Mouse (Mus musculus) layer of hippocampus, adult 18-20 months (tissue): ENCODE measurements around the gene Ncor1. TPM values are rescaled to one million over a fixed set of nuclear protein-coding genes. Genes with fewer than 3 reads are reported as not detected.
A peak's percentile ranks its signal among the peaks of the same experiment; 100 is the strongest.
"Not testable (repeated sequence)": the region's sequence is repeated elsewhere in the genome, so short reads cannot be mapped to it uniquely, and the experiment has no call there.

ENCODE experiments used
- DNase-seq, 2 experiments: peaks; one replicate each; pipeline ENCODE4 v3.0.0; 2022; ENCODE audit warnings: low spot score in 2 of 2
- total RNA-seq, 2 experiments: library from RNA; stranded (reverse); gene quantifications; 2 replicates each; pipeline ENCODE4 v1.2.3; 2021

Ncor1 gene
- total RNA-seq, 2 experiments from 2014 or later: 268 to 281 TPM

DNA sequence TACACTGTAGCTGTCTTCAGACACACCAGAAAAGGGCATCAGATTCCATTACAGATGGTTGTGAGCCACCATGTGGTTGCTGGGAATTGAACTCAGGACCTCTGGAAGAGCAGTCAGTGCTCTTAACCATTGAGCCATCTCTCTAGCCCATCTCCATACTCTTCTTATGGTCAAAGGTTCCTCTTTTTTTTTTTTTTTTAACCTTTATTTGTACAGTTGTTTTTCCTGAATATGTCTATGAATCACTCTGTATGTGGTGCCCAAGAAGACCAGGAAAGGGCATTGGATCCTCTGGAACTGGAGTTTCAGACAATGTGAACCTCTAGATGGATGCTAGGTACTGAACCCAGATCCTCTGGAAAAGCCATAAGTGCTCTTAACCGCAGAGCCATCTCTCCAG lies 4.2 kb upstream of the Ncor1 start:
- not testable (repeated sequence) for DNase-seq

DNA sequence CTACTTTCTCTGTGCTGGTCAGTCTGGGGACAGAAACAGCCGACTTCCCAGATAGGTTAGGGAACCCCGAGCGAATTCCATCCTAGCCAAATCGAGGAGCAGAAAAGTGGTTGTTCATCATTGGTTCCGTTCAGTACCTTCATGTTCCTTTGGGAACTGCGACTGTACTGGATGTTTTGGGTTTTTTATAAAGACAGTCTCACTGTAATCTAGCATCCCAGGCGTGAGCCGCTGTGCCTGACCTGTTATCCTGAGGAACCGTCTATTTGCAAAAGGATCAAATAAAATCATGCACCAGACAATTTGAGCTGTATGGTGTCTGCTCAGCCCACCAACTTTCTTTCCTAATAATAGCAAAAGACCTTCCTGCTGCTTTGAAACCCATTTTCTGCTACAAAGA lies 439 bp upstream of the Ncor1 start:
- DNase-seq: no peak

DNA sequence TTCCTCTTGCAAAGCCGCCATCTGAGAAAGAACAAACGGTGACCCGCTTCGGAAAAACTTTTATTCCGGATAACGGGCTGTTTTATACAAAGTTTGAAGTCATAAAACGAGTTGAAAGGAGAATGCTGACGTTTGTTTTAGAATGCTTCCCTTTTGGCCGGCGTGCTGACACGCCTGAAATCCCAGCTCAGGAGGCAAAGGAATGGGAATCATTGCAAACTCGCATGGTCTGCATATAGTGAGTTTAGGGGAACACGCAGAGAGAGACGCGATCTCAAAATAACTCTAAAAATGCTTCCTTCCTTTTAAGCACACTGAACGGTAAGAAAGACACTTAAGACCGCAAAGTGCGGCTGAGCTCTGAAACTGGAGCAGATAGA lies 460 bp downstream of the Ncor1 start:
- DNase-seq: no peak

DNA sequence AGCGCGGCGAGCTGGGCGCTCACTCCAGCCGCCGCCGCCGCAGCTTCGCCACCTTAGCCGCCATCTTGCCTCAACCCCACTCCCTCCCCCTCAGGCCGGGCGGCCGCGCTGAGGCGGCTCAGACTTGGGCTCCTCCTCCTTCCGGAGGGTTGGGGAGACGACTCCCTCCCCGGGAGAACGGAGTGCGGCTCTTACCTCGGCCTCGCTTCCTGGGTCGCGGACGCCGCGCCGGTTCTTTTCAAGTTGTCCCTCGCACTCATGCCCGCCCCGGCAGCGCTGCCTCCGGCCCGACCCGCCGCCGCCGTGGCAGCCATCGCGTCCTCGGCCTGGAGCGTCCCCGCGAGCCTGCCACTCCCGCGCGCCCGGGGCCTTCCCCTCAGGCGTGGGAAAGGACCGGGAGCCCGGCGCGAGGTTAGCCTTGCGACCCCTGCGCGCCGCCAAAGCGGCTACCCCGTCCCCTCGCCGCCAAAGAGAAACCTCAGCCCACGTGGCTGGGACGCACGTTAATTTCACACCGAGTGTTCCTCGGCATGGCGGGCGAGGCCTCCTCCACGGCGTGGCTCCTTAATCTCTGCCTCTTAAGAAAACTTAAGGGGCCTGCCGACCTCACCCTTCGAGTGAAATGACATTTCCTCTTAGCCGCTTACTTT lies 975 bp downstream of the Ncor1 start:
- DNase-seq: peak; percentile 85 to 88

DNA sequence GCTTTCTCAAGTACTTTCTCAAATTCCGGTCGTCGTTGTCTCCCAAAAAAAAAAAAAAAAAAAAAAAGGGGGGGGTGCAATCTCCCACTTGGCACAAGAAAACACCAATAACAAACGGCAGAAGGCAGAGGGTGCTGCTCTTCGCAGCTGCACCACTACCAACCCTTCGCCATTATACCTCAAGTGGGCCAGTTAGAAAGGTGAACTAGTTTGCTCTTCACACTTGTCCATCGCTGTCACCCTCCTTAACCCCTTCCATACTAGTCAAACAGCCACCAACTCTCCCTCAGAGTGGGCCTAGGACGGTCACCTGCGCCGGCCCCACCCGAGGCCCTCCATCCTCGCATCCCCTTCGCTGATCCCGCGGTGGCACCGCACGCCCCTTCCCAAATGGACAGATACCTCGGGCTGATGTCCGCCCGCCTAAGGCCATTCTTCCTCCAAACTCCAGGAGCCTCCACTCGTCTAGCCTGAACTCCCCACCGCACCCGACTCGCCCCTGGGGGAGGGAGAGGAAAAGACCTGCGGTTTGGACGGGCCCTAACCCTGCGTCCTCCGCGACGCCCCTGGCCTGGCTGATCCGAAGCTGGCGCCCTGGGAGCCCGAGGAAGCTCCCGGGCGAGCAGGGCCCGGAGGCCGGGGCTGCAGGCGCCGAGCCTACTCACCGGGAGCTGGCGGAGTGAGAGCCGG lies 1.7 kb downstream of the Ncor1 start:
- DNase-seq: peak; percentile 14 to 23

DNA sequence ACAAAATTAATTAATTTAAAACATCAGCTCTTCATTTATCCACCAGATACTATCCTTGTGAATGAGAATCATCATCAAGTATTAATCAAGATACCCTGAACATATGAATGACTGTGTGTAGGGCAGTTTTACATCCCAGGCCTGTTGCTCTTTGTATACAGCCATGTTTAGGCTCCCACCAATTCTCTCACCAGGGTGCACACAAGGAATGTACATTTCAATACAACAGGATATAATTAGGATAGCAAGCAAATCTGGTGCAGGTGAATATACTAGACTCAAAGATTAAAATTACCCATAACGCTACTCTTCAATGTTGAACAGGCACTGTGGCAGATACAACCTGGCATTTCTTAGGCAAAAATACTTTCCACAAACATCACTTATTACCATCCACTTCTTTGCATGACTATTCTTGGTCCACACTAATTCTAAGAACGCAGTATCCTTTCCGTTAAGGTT lies 2.3 kb downstream of the Ncor1 start:
- no peak for DNase-seq

DNA sequence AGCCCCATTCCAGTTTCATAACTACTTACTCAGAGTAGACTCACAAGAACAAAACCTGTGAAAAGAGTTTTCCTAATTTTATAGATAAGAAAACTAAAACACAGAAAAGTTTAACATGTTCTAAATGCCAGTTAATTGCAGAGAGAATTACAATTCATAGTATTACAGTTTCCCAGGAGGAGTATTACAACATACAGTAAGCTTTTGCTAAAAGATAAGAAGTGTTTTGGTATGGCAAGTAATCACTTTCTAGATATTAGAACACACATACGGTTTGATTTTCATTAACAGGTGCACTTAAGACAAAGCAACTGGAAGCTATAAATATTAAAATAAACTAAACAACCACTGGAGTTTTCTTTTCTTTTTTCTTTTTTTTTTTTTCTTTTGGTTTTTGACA lies 3.1 kb downstream of the Ncor1 start:
- no peak for DNase-seq

DNA sequence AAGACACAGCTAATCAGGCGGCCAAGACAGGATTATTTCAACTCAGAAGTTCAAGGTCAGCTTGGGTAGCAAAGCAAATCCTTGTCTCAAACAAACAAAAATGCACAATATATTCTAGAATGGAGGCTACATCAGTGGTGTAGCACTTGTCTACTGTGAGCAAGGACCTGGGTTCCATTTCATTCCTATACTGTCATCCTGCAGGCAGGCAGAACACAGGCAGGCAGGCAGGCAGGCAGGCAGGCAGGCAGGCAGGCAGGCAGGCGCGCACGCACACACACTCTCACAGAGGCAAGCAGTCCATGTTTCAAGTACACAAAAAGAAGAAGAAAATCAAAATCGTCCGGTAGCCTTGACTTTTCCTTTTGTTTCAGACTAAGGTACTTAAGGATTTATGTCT lies 9.4 kb downstream of the Ncor1 start:
- no peak for DNase-seq

DNA sequence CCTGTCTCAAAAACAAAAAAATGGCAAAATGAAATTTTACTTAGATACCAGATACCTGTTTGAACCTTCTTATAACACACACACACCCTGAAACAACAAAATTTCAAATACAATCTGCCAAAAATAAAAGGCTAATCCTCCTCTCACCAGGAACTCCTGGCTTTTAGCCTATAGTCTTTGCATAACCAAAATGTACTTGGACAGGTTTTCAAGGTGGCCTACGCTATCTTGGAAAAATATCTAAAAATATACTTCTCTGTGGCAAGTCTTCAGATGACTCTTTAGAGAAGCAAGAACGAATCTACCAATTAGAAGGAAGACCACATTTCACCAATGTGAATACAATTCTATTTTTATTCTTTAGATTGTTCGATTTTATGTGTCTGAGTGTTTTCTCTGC lies 12.5 kb downstream of the Ncor1 start:
- DNase-seq: no peak

DNA sequence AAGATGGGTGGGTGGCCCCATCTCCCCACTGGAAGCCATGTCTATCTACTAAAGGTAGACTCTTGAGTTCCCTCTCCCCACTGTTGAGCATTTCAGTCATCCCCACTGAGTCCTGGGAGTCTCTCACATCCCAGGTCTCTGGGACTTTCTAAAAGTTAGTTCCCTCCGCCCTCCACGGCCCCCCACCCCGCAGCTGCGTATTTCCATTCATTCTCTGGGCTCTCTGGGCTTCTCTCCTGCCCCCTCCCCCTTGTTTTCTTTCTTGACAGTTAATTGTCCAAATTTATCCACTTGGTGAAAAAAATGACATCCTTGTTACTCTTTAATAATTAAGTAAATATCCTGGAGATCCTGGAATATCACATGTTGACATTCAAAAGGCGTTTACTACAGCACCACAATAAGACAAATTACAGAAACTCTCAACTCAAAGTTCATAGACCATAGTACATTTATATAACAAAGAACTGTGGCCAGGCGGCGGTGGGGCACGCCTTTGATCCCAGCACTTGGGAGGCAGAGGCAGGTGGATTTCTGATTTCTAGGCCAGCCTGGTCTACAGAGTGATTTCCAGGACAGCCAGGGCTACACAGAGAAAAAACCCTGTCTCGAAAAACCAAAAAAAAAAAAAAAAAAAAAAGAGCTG lies 17.5 kb downstream of the Ncor1 start:
- no peak for DNase-seq

DNA sequence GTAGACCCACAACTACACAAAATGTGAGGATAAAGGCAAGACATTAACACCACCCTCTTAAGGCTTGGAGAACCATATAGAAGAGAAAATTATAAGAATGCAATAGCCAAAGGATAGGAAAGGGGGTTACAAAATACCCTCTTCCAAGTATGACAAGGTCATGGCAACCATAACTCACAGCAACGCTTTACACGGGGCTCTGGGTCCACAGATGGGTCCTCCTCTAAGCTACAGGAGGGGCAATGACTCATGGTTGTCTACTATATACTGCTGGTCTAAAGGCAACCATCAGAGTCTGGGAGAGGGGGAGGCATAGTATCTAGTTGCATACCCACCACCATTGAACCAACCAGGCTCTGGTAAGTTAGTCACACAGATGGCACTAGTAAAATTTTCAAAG lies 26.1 kb downstream of the Ncor1 start:
- no peak for DNase-seq

DNA sequence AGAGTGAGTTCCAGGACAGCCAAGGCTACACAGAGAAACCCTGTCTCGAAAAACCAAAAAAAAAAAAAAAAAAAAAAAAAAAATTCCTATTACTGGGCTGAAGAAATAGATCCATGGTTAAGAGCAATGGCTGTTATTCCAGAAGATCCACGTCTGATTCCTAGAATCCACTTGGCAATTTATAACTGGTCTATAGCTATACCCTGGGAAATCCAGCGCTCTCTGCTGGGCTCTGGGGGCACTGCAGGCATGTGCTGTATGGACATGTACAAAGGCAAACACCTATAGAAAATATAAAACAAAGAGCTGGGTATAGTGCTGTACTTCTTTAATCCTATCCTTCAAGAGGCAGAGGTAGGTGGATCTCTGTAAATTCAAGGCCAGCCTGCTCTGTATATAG lies 31.2 kb downstream of the Ncor1 start:
- DNase-seq: no peak

DNA sequence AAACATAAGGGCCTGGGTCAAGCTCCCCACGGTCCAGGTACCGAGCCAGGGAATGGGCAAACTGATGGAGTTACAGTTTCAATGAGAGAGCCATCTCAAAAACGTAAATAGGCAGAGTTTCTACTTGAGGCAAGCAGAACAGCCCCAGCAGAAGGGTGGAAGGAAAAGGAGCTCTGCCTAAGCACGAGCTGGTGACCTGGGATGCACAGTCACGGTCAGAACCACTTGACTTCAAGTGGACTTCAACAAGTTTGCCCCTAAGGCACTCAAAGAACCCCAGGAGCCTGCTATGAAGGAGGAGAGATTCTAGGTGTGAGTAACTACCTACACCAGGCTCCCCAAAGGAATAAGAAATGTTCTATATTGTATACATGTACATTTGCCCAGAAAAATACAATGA lies 32.1 kb downstream of the Ncor1 start:
- no peak for DNase-seq

DNA sequence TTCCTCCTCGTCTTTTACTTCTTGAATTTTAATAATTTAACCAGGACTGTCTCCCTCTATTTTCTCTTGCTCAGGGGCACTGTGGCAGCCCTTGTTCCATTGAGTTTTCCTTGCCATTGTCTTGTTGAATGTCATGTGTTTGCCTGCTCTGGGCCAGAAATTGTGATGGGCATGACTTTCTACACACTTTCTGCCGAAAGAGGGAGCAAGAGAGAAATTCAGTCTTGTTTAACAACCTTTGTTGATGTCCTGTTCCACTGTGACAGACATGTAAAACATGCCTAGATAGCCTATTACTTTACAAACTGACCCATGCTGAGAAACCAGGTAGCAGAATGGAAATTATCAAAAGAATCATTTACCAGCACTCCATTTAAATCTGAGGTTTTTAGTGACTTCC lies 33.8 kb downstream of the Ncor1 start:
- DNase-seq: peak in 1 of 2 experiments; percentile 25

DNA sequence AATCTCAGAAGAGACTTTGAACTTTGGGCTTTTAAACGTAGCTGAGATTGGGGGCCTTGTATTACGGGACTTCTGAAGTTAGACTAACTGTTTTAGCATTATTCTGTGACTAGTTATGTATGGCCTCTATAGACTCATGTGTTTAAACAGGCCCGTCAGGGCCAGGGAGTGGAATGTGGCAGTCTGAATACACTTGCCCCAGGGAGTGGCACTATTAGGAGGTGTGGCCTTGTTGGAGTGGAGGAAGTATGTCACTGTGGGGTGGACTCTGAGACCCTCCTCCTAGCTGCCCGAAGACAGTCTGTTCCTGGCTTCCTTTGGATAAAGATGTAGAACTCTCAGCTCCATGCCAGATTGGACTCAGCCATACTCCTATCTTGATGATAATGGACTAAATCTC lies 43.3 kb downstream of the Ncor1 start:
- DNase-seq: no peak

DNA sequence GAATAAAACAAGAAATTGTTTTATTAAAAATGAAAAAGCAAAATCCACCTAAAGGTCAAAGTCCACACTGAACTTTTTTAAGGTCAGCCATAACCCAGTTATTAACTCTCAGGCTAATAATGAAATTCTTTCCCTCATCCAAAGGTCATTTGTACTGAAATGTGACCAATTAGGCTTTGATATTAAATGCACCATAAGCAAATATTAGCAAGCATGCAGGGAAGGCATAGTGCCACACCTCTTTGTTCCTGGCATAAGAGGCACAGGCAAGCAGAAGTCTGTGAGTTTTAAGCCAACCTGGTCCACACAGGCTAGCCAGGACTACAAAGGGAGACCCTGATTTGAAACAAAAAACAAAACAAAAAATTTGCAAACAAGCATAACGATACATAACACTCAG lies 48.7 kb downstream of the Ncor1 start:
- DNase-seq: no peak

DNA sequence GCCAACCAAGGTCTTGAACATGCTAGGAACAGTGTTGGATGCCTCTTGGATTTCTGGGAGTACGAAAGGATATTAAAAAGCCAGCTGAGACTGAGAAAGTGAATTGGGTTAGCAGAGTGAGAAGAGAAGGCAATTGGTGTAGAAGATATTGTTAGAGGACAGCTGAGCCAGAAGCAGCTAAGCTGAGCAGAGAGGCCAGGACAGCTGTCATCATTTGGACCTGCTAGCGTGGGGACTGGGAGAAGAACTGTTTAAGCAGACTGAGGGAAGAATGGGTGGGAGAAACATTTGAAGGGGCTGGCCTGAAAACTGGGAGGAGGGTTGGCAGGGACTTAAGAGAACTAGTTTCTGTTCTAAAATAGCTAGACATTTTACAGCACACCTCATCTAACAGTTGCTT lies 49.5 kb downstream of the Ncor1 start:
- DNase-seq: peak; percentile 44 to 47

DNA sequence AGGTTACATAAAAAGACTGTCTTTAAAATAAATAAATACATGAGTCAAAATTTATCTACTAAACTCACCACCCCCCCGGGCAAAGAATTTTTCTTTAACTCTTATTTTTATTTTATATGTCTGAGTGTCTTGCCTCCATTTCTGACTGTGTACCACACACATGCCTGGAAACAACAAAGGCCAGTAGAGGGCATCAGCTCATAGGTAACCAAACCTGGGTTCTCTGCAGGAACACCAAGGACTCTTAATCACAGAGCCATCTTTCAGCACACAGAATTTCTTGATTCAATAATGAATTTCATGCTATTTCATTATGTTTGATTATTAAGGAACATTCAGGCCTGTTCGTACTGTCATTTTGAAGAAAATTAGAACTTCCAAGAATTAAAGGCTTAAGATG lies 61.9 kb downstream of the Ncor1 start:
- peak in 1 of 2 experiments; percentile 48 for DNase-seq

DNA sequence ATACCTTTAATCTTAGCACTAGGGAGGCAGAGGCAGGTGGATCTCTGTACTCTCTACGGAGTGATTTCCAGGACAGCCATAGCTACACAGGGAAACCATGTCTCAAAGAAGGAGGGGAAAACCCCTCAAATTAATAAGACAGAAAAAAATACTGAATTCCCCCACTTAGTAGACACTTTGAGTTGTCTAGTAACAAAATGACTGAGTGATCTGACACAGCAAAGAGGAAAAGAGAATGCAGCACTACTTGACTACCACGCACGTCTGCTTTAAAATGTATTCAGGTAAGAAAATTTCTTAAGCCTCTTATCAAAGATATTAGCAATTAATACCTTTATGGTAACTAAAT lies 70.0 kb downstream of the Ncor1 start:
- no peak for DNase-seq

DNA sequence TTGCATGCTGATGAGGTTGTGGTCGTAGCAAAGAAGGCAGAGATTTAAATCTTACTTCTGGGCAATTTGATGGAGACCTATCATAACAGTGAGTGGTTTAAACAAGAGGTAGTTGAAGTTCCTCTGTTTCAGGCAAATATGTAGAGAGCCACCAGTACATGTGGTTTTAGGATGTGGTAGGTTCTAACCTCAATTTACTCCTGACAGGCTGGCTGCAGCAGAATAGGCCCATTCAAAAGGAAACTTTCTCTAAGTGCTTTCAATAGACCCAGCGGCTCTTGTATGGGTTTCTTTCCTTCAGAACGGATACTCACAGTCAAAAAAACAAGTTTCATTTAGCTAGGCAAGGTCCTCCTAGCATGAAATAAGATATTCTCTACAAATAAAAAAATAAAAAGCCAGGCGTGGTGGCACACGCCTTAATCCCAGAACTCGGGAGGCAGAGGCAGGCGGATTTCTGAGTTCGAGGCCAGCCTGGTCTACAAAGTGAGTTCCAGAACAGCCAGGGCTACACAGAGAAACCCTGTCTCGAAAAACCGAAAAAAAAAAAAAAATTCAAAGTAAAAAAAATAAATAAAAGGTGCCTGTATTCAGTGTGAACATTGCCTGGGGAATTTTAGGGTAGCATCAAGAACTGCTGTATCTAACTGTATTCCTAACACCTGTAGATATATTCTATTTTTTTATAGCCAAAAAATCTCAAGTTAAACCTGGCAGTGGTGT lies 70.6 kb downstream of the Ncor1 start:
- no peak for DNase-seq

DNA sequence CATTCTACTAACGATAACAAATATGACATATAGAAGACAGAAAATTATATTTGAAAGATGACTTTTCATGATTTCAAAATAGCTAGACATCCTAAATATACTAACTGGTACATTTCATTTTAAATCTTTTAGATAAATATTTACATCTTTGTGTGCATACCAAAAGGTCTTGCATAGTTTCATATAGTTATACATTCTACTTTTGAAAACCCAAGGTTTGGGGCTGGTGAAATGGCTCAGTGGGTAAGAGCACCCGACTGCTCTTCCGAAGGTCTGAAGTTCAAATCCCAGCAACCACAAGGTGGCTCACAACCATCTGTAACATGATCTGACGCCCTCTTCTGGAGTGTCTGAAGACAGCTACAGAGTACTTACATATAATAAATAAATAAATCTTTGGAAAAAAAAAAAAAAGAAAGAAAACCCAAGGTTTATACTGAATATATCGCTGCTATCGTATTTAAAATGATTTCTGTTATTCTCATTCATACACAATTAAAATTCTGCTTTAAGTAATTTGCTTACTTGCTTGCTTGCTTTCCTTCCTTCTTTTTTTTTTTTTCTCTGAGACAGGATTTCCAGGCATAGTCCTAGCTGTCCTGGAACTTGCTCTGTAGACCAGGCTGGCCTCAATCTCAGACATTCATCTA lies 81.0 kb downstream of the Ncor1 start:
- not testable (repeated sequence) for DNase-seq

DNA sequence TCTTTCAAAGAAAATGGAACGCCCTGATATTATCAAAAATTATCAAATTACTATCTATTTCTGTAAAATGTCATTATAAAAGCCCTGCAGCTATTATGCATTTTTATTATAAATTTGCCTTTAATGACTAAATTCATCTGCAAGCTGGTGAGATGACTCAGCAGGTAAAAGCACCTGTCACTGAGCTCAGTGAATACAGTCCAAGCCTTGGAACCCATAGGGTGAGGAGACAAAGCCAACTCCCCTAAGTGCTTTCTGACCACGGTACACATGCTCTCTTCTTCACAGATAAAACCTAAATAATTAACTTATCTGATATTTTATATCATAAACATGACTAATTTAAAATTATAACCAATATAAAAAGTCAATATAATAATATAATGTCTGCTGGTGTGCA lies 86.6 kb downstream of the Ncor1 start:
- no peak for DNase-seq
